Mouse (Mus musculus): ENCODE measurements around the gene Serpinb9b. TPM values are rescaled to one million over a fixed set of nuclear protein-coding genes. Genes with fewer than 3 reads are reported as not detected.
"Not testable (repeated sequence)": the region's sequence is repeated elsewhere in the genome, so short reads cannot be mapped to it uniquely, and the experiment has no call there.

The Serpinb9b gene
- polyA plus RNA-seq, 1 experiment from 2014 or later = 4.9 TPM

GRCm38 (mm10) chr13:33028550-33028949 lies 1.3 kb downstream of the Serpinb9b start:
- 41% methylated on average over 2 of the region's 2 CpGs for WGBS
- DNase-seq (ENCODE audit: low spot score) = no peak
- no peak overlapping the region for H3K27ac ChIP-seq (replicated peaks)
- H3K4me3 ChIP-seq (ENCODE audit: low read depth, low read length) = no peak overlapping the region
- H3K9ac ChIP-seq (ENCODE audit: low read length) = no peak overlapping the region
- H3K4me2 ChIP-seq (replicated peaks; ENCODE audit: low read depth) = no peak overlapping the region
- ATAC-seq (ENCODE audit: low FRiP score, low TSS enrichment) = peak; percentile 51; the same call in 1 of the 2 replicates
- no peaks in the 10 kb centered on the region for H3K27me3 ChIP-seq (ENCODE audit: control insufficient read depth, insufficient read depth, low read length)
- H3K36me3 ChIP-seq (ENCODE audit: control insufficient read depth, insufficient read depth, low read length) = no peaks in the 10 kb centered on the region
- H3K9me3 ChIP-seq (ENCODE audit: control insufficient read depth, low read length) = no peaks in the 10 kb centered on the region
- no peaks in the 10 kb centered on the region for H3K4me1 ChIP-seq (replicated peaks; ENCODE audit: control insufficient read depth, insufficient read depth)
- no peak for TF ChIP-seq EP300 (optimal IDR thresholded peaks at IDR 0.05)
- TF ChIP-seq CTCF (IDR thresholded peaks at IDR 0.05; ENCODE audit: low read depth) = no peak

- 84% methylated on average over 2 of the region's 2 CpGs for WGBS
- H3K4me3 ChIP-seq (ENCODE audit: low read depth, low read length); ATAC-seq (ENCODE audit: low FRiP score, low TSS enrichment); H3K9ac ChIP-seq (ENCODE audit: low read length); H3K36me3 ChIP-seq (ENCODE audit: control insufficient read depth, insufficient read depth, low read length); H3K27ac ChIP-seq (replicated peaks); H3K4me2 ChIP-seq (replicated peaks; ENCODE audit: low read depth); H3K4me1 ChIP-seq (replicated peaks; ENCODE audit: control insufficient read depth, insufficient read depth); H3K9me3 ChIP-seq (ENCODE audit: control insufficient read depth, low read length); DNase-seq (ENCODE audit: low spot score); H3K27me3 ChIP-seq (ENCODE audit: control insufficient read depth, insufficient read depth, low read length): not testable (repeated sequence)
Observed at GRCm38 (mm10) chr13:33029478-33029877, 2.3 kb downstream of the Serpinb9b start.

GRCm38 (mm10) chr13:33030281-33030680 lies 3.1 kb downstream of the Serpinb9b start:
- no peak overlapping the region for H3K4me2 ChIP-seq (replicated peaks; ENCODE audit: low read depth)
- H3K9ac ChIP-seq (ENCODE audit: low read length) = no peak overlapping the region
- no peaks in the 10 kb centered on the region for H3K9me3 ChIP-seq (ENCODE audit: control insufficient read depth, low read length)
- H3K4me3 ChIP-seq (ENCODE audit: low read depth, low read length) = no peak overlapping the region
- no peak for ATAC-seq (ENCODE audit: low FRiP score, low TSS enrichment)
- H3K27ac ChIP-seq (replicated peaks) = no peak overlapping the region
- H3K27me3 ChIP-seq (ENCODE audit: control insufficient read depth, insufficient read depth, low read length) = no peaks in the 10 kb centered on the region
- no peaks in the 10 kb centered on the region for H3K4me1 ChIP-seq (replicated peaks; ENCODE audit: control insufficient read depth, insufficient read depth)
- H3K36me3 ChIP-seq (ENCODE audit: control insufficient read depth, insufficient read depth, low read length) = no peaks in the 10 kb centered on the region
- TF ChIP-seq EP300 (optimal IDR thresholded peaks at IDR 0.05) = no peak
- TF ChIP-seq CTCF (IDR thresholded peaks at IDR 0.05; ENCODE audit: low read depth) = no peak
- 87% methylated on average over 2 of the region's 3 CpGs for WGBS
- no peak for DNase-seq (ENCODE audit: low spot score)

- H3K4me2 ChIP-seq (replicated peaks; ENCODE audit: low read depth) = no peak overlapping the region
- no peak for DNase-seq (ENCODE audit: low spot score)
- no peak for TF ChIP-seq EP300 (optimal IDR thresholded peaks at IDR 0.05)
- no peak for TF ChIP-seq CTCF (IDR thresholded peaks at IDR 0.05; ENCODE audit: low read depth)
- H3K4me3 ChIP-seq (ENCODE audit: low read depth, low read length) = no peak overlapping the region
- no peaks in the 10 kb centered on the region for H3K4me1 ChIP-seq (replicated peaks; ENCODE audit: control insufficient read depth, insufficient read depth)
- no peaks in the 10 kb centered on the region for H3K27me3 ChIP-seq (ENCODE audit: control insufficient read depth, insufficient read depth, low read length)
- no peaks in the 10 kb centered on the region for H3K36me3 ChIP-seq (ENCODE audit: control insufficient read depth, insufficient read depth, low read length)
- no peaks in the 10 kb centered on the region for H3K9me3 ChIP-seq (ENCODE audit: control insufficient read depth, low read length)
- no peak overlapping the region for H3K9ac ChIP-seq (ENCODE audit: low read length)
- WGBS = 50% methylated on average over 1 of the region's 1 CpGs
- no peak for ATAC-seq (ENCODE audit: low FRiP score, low TSS enrichment)
- H3K27ac ChIP-seq (replicated peaks) = no peak overlapping the region
Observed at GRCm38 (mm10) chr13:33035506-33035905, 8.3 kb downstream of the Serpinb9b start.

GRCm38 (mm10) chr13:33043542-33043941 lies 16.3 kb downstream of the Serpinb9b start:
- H3K27ac ChIP-seq (replicated peaks) = no peak overlapping the region
- no peak overlapping the region for H3K9ac ChIP-seq (ENCODE audit: low read length)
- DNase-seq (ENCODE audit: low spot score) (no peak), ATAC-seq (ENCODE audit: low FRiP score, low TSS enrichment) (no peak)
- no peaks in the 10 kb centered on the region for H3K4me1 ChIP-seq (replicated peaks; ENCODE audit: control insufficient read depth, insufficient read depth)
- TF ChIP-seq EP300 (optimal IDR thresholded peaks at IDR 0.05) (no peak), CTCF (IDR thresholded peaks at IDR 0.05; ENCODE audit: low read depth) (no peak)
- H3K36me3 ChIP-seq (ENCODE audit: control insufficient read depth, insufficient read depth, low read length) = no peaks in the 10 kb centered on the region
- H3K27me3 ChIP-seq (ENCODE audit: control insufficient read depth, insufficient read depth, low read length) = no peaks in the 10 kb centered on the region
- no peak overlapping the region for H3K4me2 ChIP-seq (replicated peaks; ENCODE audit: low read depth)
- no peak overlapping the region for H3K4me3 ChIP-seq (ENCODE audit: low read depth, low read length)
- no peaks in the 10 kb centered on the region for H3K9me3 ChIP-seq (ENCODE audit: control insufficient read depth, low read length)
- 95% methylated on average over 3 of the region's 3 CpGs for WGBS

GRCm38 (mm10) chr13:33047234-33047633 lies 20.0 kb downstream of the Serpinb9b start:
- TF ChIP-seq EP300 (optimal IDR thresholded peaks at IDR 0.05) (no peak), CTCF (IDR thresholded peaks at IDR 0.05; ENCODE audit: low read depth) (no peak)
- no peak for ATAC-seq (ENCODE audit: low FRiP score, low TSS enrichment)
- 88% methylated on average over 2 of the region's 2 CpGs for WGBS

More at GRCm38 (mm10) chr13:33047234-33047633, 20.0 kb downstream of the Serpinb9b start:
- Histone ChIP-seq H3K9ac (ENCODE audit: low read length) (no peak overlapping the region), H3K27me3 (ENCODE audit: control insufficient read depth, insufficient read depth, low read length) (no peaks in the 10 kb centered on the region), H3K9me3 (ENCODE audit: control insufficient read depth, low read length) (no peaks in the 10 kb centered on the region), H3K4me3 (ENCODE audit: low read depth, low read length) (no peak overlapping the region), H3K4me1 (replicated peaks; ENCODE audit: control insufficient read depth, insufficient read depth) (no peaks in the 10 kb centered on the region), H3K36me3 (ENCODE audit: control insufficient read depth, insufficient read depth, low read length) (no peaks in the 10 kb centered on the region), H3K4me2 (replicated peaks; ENCODE audit: low read depth) (no peak overlapping the region), H3K27ac (replicated peaks) (no peak overlapping the region)
- no peak for DNase-seq (ENCODE audit: low spot score)

All from stomach, postnatal 0 days (tissue).